Mouse (Mus musculus): ENCODE measurements around the gene Cldn3. TPM values are rescaled to one million over a fixed set of nuclear protein-coding genes. Genes with fewer than 3 reads are reported as not detected.

Gene Cldn3
- total and polyA plus RNA-seq, 3 experiments, result not detected

DNA sequence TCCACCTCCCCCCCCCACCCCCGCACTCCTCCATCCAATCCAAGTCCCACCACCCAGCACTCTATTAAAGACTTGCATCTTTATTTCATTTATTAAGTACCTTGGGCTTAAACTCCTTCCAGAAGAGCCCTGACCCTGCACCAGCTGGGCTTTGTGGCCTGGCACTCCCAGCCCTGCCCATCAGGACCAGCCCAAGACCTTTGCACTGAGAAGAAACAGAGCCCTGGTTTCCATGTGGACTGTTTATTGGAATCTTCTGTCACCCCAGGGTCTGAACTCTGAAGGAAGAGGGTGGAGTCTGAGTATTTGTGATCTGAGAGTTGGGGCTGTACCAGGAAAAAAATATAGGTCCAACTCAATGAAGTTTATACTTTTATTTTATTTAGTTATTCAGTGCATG, 2.9 kb upstream of the Cldn3 start:
- DNase-seq (ENCODE audit: extremely low read depth), result no peak
- in situ Hi-C loops (cut with MboI; ENCODE audit: low pct_ligation_motif_present, low pct_unique_long_range_greater_than_20kb, low sequenced_read_pairs) (no loop called here), dilution Hi-C loops (cut with MboI; ENCODE audit: extremely low pct_ligation_motif_present, extremely low pct_unique_long_range_greater_than_20kb, low sequenced_read_pairs) (no loop called here)
- Histone ChIP-seq H3K79me2 (replicated peaks; ENCODE audit: control insufficient read depth, extremely low read depth, insufficient read depth, poor library complexity, severe bottlenecking) (no peaks in the 10 kb centered on the region), H3K9me3 (replicated peaks; ENCODE audit: low read length) (peaks cover 9% of the 10 kb centered on the region), H3K36me3 (replicated peaks in 1 of 2; ENCODE audit: control insufficient read depth in 1 of 2, insufficient read depth in 1 of 2, low read length in 1 of 2) (no peaks in the 10 kb centered on the region), H3K4me2 (ENCODE audit: insufficient read depth, low read depth, poor library complexity, severe bottlenecking) (no peak overlapping the region), H3K9ac (ENCODE audit: insufficient read depth, low read depth) (no peak overlapping the region), H3K4me3 (replicated peaks in 1 of 3; ENCODE audit: low read depth in 2 of 3, low read length in 2 of 3, poor library complexity in 1 of 3) (no peak overlapping the region), H3K4me1 (ENCODE audit: control insufficient read depth in 1 of 2, insufficient read depth in 2 of 2) (no peaks in the 10 kb centered on the region), H3K27me3 (replicated peaks) (peaks cover 31% of the 10 kb centered on the region), H3K27ac (ENCODE audit: insufficient read depth, low read depth) (no peak overlapping the region)
- TF ChIP-seq E2F4 (IDR thresholded peaks at IDR 0.05; ENCODE audit: insufficient replicate concordance, low read depth, low read length) (no peak), ETS1 (conservative IDR thresholded peaks at IDR 0.05; ENCODE audit: low read depth, low read length) (no peak), BHLHE40 (IDR thresholded peaks at IDR 0.05; ENCODE audit: low read depth, low read length) (no peak)

- Histone ChIP-seq H3K36me3 (replicated peaks in 1 of 2; ENCODE audit: control insufficient read depth in 1 of 2, insufficient read depth in 1 of 2, low read length in 1 of 2) (no peaks in the 10 kb centered on the region), H3K4me1 (ENCODE audit: control insufficient read depth in 1 of 2, insufficient read depth in 2 of 2) (no peaks in the 10 kb centered on the region), H3K9me3 (replicated peaks; ENCODE audit: low read length) (peaks cover 9% of the 10 kb centered on the region), H3K27ac (ENCODE audit: insufficient read depth, low read depth) (no peak overlapping the region), H3K4me2 (ENCODE audit: insufficient read depth, low read depth, poor library complexity, severe bottlenecking) (no peak overlapping the region), H3K9ac (ENCODE audit: insufficient read depth, low read depth) (no peak overlapping the region), H3K4me3 (replicated peaks in 1 of 3; ENCODE audit: low read depth in 2 of 3, low read length in 2 of 3, poor library complexity in 1 of 3) (no peak overlapping the region), H3K79me2 (replicated peaks; ENCODE audit: control insufficient read depth, extremely low read depth, insufficient read depth, poor library complexity, severe bottlenecking) (no peaks in the 10 kb centered on the region), H3K27me3 (replicated peaks) (peaks cover 29% of the 10 kb centered on the region)
- DNase-seq (ENCODE audit: extremely low read depth), result no peak
- dilution Hi-C loops (cut with MboI; ENCODE audit: extremely low pct_ligation_motif_present, extremely low pct_unique_long_range_greater_than_20kb, low sequenced_read_pairs) (no loop called here), in situ Hi-C loops (cut with MboI; ENCODE audit: low pct_ligation_motif_present, low pct_unique_long_range_greater_than_20kb, low sequenced_read_pairs) (no loop called here)
- TF ChIP-seq PAX5 (IDR thresholded peaks at IDR 0.05; ENCODE audit: low read length) (no peak), USF2 (conservative IDR thresholded peaks at IDR 0.05; ENCODE audit: low read depth, low read length) (no peak), MAFK (IDR thresholded peaks at IDR 0.05; ENCODE audit: insufficient replicate concordance, low read length) (no peak), POLR2AphosphoS2 (IDR thresholded peaks at IDR 0.05; ENCODE audit: low read depth, low read length) (no peak), MYC (IDR thresholded peaks at IDR 0.05; ENCODE audit: low read depth, low read length) (no peak), KAT2A (IDR thresholded peaks at IDR 0.05; ENCODE audit: insufficient replicate concordance, low read length) (no peak), E2F4 (IDR thresholded peaks at IDR 0.05; ENCODE audit: insufficient replicate concordance, low read depth, low read length) (no peak), ZMIZ1 (IDR thresholded peaks at IDR 0.05; ENCODE audit: low read depth, low read length) (no peak), TBP (conservative IDR thresholded peaks at IDR 0.05; ENCODE audit: low read depth, low read length) (no peak), MEF2A (IDR thresholded peaks at IDR 0.05; ENCODE audit: borderline replicate concordance, low read depth, low read length) (no peak), MAZ (IDR thresholded peaks at IDR 0.05; ENCODE audit: low read depth, low read length) (no peak), ZKSCAN1 (IDR thresholded peaks at IDR 0.05; ENCODE audit: borderline replicate concordance, low read depth, low read length) (no peak), ZNF384 (IDR thresholded peaks at IDR 0.05; ENCODE audit: low read depth, low read length) (no peak), RCOR1 (conservative IDR thresholded peaks at IDR 0.05; ENCODE audit: low read depth, low read length) (no peak), SMC3 (IDR thresholded peaks at IDR 0.05; ENCODE audit: low read depth, low read length) (no peak), BHLHE40 (IDR thresholded peaks at IDR 0.05; ENCODE audit: low read depth, low read length) (no peak), USF1 (IDR thresholded peaks at IDR 0.05; ENCODE audit: low read depth, low read length) (no peak), ZC3H11A (IDR thresholded peaks at IDR 0.05; ENCODE audit: low read depth, low read length) (no peak), NELFE (IDR thresholded peaks at IDR 0.05; ENCODE audit: low read depth, low read length) (no peak), POLR2A (IDR thresholded peaks at IDR 0.05; ENCODE audit: low read depth, low read length) (no peak)
Observed at GRCm38 (mm10) chr5:134983771-134984170, 2.2 kb upstream of the Cldn3 start.

All from CH12.LX (cell line).